ENCODE assay signal across 11 mouse cellular contexts in genomic region chr4:54118179-54118846, GRCm38 (mm10).
DNase-seq lines count a peak whose midpoint lies in the region; ATAC-seq and TF ChIP-seq lines count a peak whose summit lies in the region.
"Had no signal": no experiment of that assay in that cellular context is flagged by ENCODE, and none has a peak within 500 bp of the region (broad histone marks: within the 10 kb centered on the region; RNA-seq: fewer than 3 reads in every experiment).

No protein-coding gene starts in this region.

- no peaks in the 10 kb centered on the region for H3K4me1 ChIP-seq in forebrain, postnatal 0 days (ENCODE audit: insufficient read depth)
- no peaks in the 10 kb centered on the region for H3K4me1 ChIP-seq in neural tube, embryonic 11.5 days (ENCODE audit: control insufficient read depth, insufficient read depth, low read length)

- no peaks in the 10 kb centered on the region for H3K36me3 ChIP-seq in forebrain, postnatal 0 days (ENCODE audit: insufficient read depth)
- H3K36me3 ChIP-seq in neural tube, embryonic 11.5 days (ENCODE audit: control insufficient read depth, insufficient read depth, low read length) = no peaks in the 10 kb centered on the region
- H3K36me3 ChIP-seq: embryonic facial prominence, embryonic 13.5 days had no signal

- H3K27me3 ChIP-seq in forebrain, postnatal 0 days (ENCODE audit: insufficient read depth, low read length) = no peaks in the 10 kb centered on the region
- H3K27me3 ChIP-seq in neural tube, embryonic 11.5 days (ENCODE audit: control insufficient read depth, insufficient read depth, low read length) = no peaks in the 10 kb centered on the region
- H3K27me3 ChIP-seq: embryonic facial prominence, embryonic 13.5 days had no signal

- no peaks in the 10 kb centered on the region for H3K9me3 ChIP-seq in forebrain, postnatal 0 days (ENCODE audit: low read length)
- no peaks in the 10 kb centered on the region for H3K9me3 ChIP-seq in neural tube, embryonic 11.5 days (ENCODE audit: control insufficient read depth, low read length)
- H3K9me3 ChIP-seq: embryonic facial prominence, embryonic 13.5 days had no signal

- no peak overlapping the region for H3K4me2 ChIP-seq in forebrain, postnatal 0 days (ENCODE audit: low read depth)
- no peak overlapping the region for H3K4me2 ChIP-seq in neural tube, embryonic 11.5 days (ENCODE audit: low read depth)
- H3K4me2 ChIP-seq: embryonic facial prominence, embryonic 13.5 days had no signal

- no peak for TF ChIP-seq CTCF in forebrain, postnatal 0 days (IDR thresholded peaks at IDR 0.05; ENCODE audit: low read depth)

- no peak overlapping the region for H3K27ac ChIP-seq in forebrain, postnatal 0 days (ENCODE audit: low read depth, low read length)
- H3K27ac ChIP-seq in neural tube, embryonic 11.5 days (ENCODE audit: low read depth, low read length) = no peak overlapping the region
- H3K27ac ChIP-seq: embryonic facial prominence, embryonic 13.5 days; kidney, postnatal 0 days had no signal

- peak; percentile 54 for ATAC-seq in forebrain, postnatal 0 days
- ATAC-seq in neural tube, embryonic 11.5 days (ENCODE audit: insufficient read depth, low FRiP score, low TSS enrichment) = peak; percentile 89

- no peak overlapping the region for H3K9ac ChIP-seq in forebrain, postnatal 0 days
- H3K9ac ChIP-seq in neural tube, embryonic 11.5 days (ENCODE audit: low read length) = no peak overlapping the region
- H3K9ac ChIP-seq: embryonic facial prominence, embryonic 13.5 days had no signal

- no peak overlapping the region for H3K4me3 ChIP-seq in forebrain, postnatal 0 days (ENCODE audit: low read depth, low read length)
- no peak overlapping the region for H3K4me3 ChIP-seq in neural tube, embryonic 11.5 days (ENCODE audit: low read depth, low read length)
- H3K4me3 ChIP-seq: embryonic facial prominence, embryonic 13.5 days had no signal

- peak; percentile 9 for DNase-seq in ZHBTc4 (ENCODE audit: low read depth, low spot score)
- peak; percentile 63 for DNase-seq in embryo, embryonic 10 days (ENCODE audit: low spot score)
- DNase-seq in forebrain, postnatal 0 days = peak; percentile 43
- DNase-seq in neural tube, embryonic 11.5 days (ENCODE audit: low spot score) = peak; percentile 77
- DNase-seq in urinary bladder, postnatal 4 days (ENCODE audit: low spot score in 2 of 2) = no peak
- DNase-seq in cerebellum, postnatal 4 days (ENCODE audit: low spot score in 2 of 2) = no peak
- no peak for DNase-seq in kidney, postnatal 4 days
- DNase-seq: heart, postnatal 10 days; lung, adult 2 months had no signal

- whole genome bisulfite sequencing in forebrain, postnatal 0 days = 54% methylated on average over 6 of the region's 6 CpGs
- WGBS in neural tube, embryonic 11.5 days = 42% methylated on average over 6 of the region's 6 CpGs

Comparison
In these comparisons a context has a peak if more than half of its experiments do, and no peak if none do; other contexts are left out.
1. DNase-seq: peak in ZHBTc4 (single experiment), embryo, embryonic 10 days (single experiment), forebrain, postnatal 0 days (single experiment) and neural tube, embryonic 11.5 days (single experiment); none in urinary bladder, postnatal 4 days (0 of 2), cerebellum, postnatal 4 days (0 of 2) and kidney, postnatal 4 days (0 of 2).